Mouse (Mus musculus): Measurements from ENCODE around the gene Srgap3.

DNA sequence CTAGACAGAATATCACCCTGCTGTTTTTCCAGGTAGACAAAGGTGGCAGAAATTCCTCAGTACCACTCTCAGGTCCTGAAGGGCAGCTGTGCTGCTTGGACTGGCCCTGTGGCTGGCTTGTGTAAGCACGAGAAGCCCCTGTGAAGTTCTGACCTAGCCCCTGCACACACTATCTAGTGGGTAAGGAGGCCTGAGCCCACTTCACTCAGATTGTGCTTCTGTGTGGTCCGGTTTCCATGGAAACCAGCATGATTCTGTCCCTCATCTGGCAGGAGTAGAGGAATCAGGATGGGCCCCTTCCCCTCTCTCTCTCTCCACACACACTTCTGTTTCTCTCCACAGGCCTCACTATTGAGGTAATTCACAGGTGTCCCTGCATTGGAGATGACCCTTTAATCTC, 212.0 kb downstream of the Srgap3 start:
- no peak for TF ChIP-seq TAL1 (IDR thresholded peaks at IDR 0.05; ENCODE audit: low read length)
- no peak for TF ChIP-seq GATA1 (IDR thresholded peaks at IDR 0.05; ENCODE audit: low read length)

Measured in erythroblast, embryonic 14.5 days (primary cell).